Mouse (Mus musculus) megakaryocyte progenitor cell, adult 5-6 weeks (primary cell): Measurements from ENCODE around the gene Sema7a. TPM values are rescaled to one million over a fixed set of nuclear protein-coding genes. Genes with fewer than 3 reads are reported as not detected.

ENCODE experiments used
- ATAC-seq: replicated peaks from 2 replicates; pipeline ENCODE4 v1.8.0; 2016; ENCODE audit warnings: mild to moderate bottlenecking, moderate TSS enrichment, inconsistent platforms; ENCODE audit not compliant: poor library complexity
- total RNA-seq, 2 experiments: library from RNA; stranded (forward) in 1 of 2; stranded (reverse) in 1 of 2; fragments of 157-497, 149-512 nt in 1 of 2; fragments of 200-1000 nt in 1 of 2; gene quantifications; 2 replicates each; pipeline versions ENCODE4 v1.2.3 to v1.2.4; 2015 to 2017

The Sema7a gene
- 0.10 and 0.27 TPM in 2 replicates for total RNA-seq (2015)
- 0.04 and 0.61 TPM in 2 replicates for total RNA-seq (2017)

GRCm38 (mm10) chr9:57939431-57940348, at the start of gene Sema7a:
Gene Sema7a, plus strand, starts transcription at chr9:57940112.
- ATAC-seq: peak; percentile 49

GRCm38 (mm10) chr9:57900478-57900877, 39.4 kb upstream of the Sema7a start:
- ATAC-seq: no peak

- ATAC-seq: no peak
These were observed 38.7 kb upstream of the Sema7a start for GRCm38 (mm10) chr9:57901197-57901596.

GRCm38 (mm10) chr9:57901601-57902000, 38.3 kb upstream of the Sema7a start:
- no peak for ATAC-seq

- no peak for ATAC-seq
These were observed 37.8 kb upstream of the Sema7a start for GRCm38 (mm10) chr9:57902132-57902531.

- no peak for ATAC-seq
These were observed 36.2 kb upstream of the Sema7a start for GRCm38 (mm10) chr9:57903589-57904249.

GRCm38 (mm10) chr9:57904250-57904644, 35.7 kb upstream of the Sema7a start:
- ATAC-seq: no peak

GRCm38 (mm10) chr9:57907206-57907605, 32.7 kb upstream of the Sema7a start:
- no peak for ATAC-seq

- peak; percentile 100 for ATAC-seq
These were observed 29.4 kb upstream of the Sema7a start, which contains the start of gene Ubl7 for GRCm38 (mm10) chr9:57910254-57911160. Gene Ubl7, plus strand, starts transcription at chr9:57910979.

GRCm38 (mm10) chr9:57912571-57912970, 27.3 kb upstream of the Sema7a start:
- no peak for ATAC-seq

GRCm38 (mm10) chr9:57921491-57922060, 18.3 kb upstream of the Sema7a start:
- no peak for ATAC-seq

- no peak for ATAC-seq
These were observed 17.5 kb upstream of the Sema7a start for GRCm38 (mm10) chr9:57922381-57922780.

- ATAC-seq: no peak
These were observed 16.9 kb upstream of the Sema7a start for GRCm38 (mm10) chr9:57923046-57923445.

GRCm38 (mm10) chr9:57931166-57931767, 8.6 kb upstream of the Sema7a start:
- no peak for ATAC-seq

- no peak for ATAC-seq
These were observed 7.7 kb upstream of the Sema7a start for GRCm38 (mm10) chr9:57932253-57932652.

GRCm38 (mm10) chr9:57932831-57933602, 6.9 kb upstream of the Sema7a start:
- no peak for ATAC-seq

- peak; percentile 88 for ATAC-seq
These were observed 4.1 kb upstream of the Sema7a start for GRCm38 (mm10) chr9:57935683-57936437.

- no peak for ATAC-seq
These were observed 2.7 kb upstream of the Sema7a start for GRCm38 (mm10) chr9:57937171-57937570.

GRCm38 (mm10) chr9:57937651-57938050, 2.3 kb upstream of the Sema7a start:
- no peak for ATAC-seq
